Mouse (Mus musculus): ENCODE results near the gene Dnah12. TPM values are rescaled to one million over a fixed set of nuclear protein-coding genes. Genes with fewer than 3 reads are reported as not detected.

Gene Dnah12
- polyA plus RNA-seq, 1 experiment from 2014 or later, result 0.26 TPM

- no peak for ATAC-seq (replicated peaks; ENCODE audit: low FRiP score, low read depth)
- Histone ChIP-seq H3K9ac (ENCODE audit: low read depth, low read length) (no peak overlapping the region), H3K4me1 (replicated peaks; ENCODE audit: insufficient read depth, low read length) (no peaks in the 10 kb centered on the region), H3K36me3 (ENCODE audit: insufficient read depth, low read length) (no peaks in the 10 kb centered on the region), H3K27me3 (ENCODE audit: insufficient read depth, low read length) (no peaks in the 10 kb centered on the region), H3K4me3 (replicated peaks; ENCODE audit: low read depth, low read length) (no peak overlapping the region), H3K4me2 (ENCODE audit: low read length) (no peak overlapping the region), H3K27ac (no peak overlapping the region), H3K9me3 (replicated peaks; ENCODE audit: low read length) (no peaks in the 10 kb centered on the region)
- WGBS, result 72% methylated on average over 4 of the region's 4 CpGs
- TF ChIP-seq CTCF (IDR thresholded peaks at IDR 0.05; ENCODE audit: low read depth), result no peak
- no peak for DNase-seq (ENCODE audit: low spot score)
Measured at GRCm38 (mm10) chr14:26816785-26817184, 123.7 kb downstream of the Dnah12 start.

GRCm38 (mm10) chr14:26826020-26826419, 132.9 kb downstream of the Dnah12 start:
- no peak overlapping the region for H3K27ac ChIP-seq
- H3K4me2 ChIP-seq (ENCODE audit: low read length), result no peak overlapping the region
- DNase-seq (ENCODE audit: low spot score), result no peak
- H3K9ac ChIP-seq (ENCODE audit: low read depth, low read length), result no peak overlapping the region
- no peaks in the 10 kb centered on the region for H3K27me3 ChIP-seq (ENCODE audit: insufficient read depth, low read length)
- 74% methylated on average over 2 of the region's 2 CpGs for WGBS
- no peak for ATAC-seq (replicated peaks; ENCODE audit: low FRiP score, low read depth)
- TF ChIP-seq CTCF (IDR thresholded peaks at IDR 0.05; ENCODE audit: low read depth), result no peak
- no peaks in the 10 kb centered on the region for H3K9me3 ChIP-seq (replicated peaks; ENCODE audit: low read length)
- H3K36me3 ChIP-seq (ENCODE audit: insufficient read depth, low read length), result no peaks in the 10 kb centered on the region
- H3K4me3 ChIP-seq (replicated peaks; ENCODE audit: low read depth, low read length), result no peak overlapping the region
- H3K4me1 ChIP-seq (replicated peaks; ENCODE audit: insufficient read depth, low read length), result no peaks in the 10 kb centered on the region

GRCm38 (mm10) chr14:26853053-26853452, 160.0 kb downstream of the Dnah12 start:
- Histone ChIP-seq H3K27ac (no peak overlapping the region), H3K4me3 (replicated peaks; ENCODE audit: low read depth, low read length) (no peak overlapping the region), H3K9me3 (replicated peaks; ENCODE audit: low read length) (no peaks in the 10 kb centered on the region), H3K4me1 (replicated peaks; ENCODE audit: insufficient read depth, low read length) (no peaks in the 10 kb centered on the region), H3K27me3 (ENCODE audit: insufficient read depth, low read length) (no peaks in the 10 kb centered on the region), H3K4me2 (ENCODE audit: low read length) (no peak overlapping the region), H3K36me3 (ENCODE audit: insufficient read depth, low read length) (no peaks in the 10 kb centered on the region), H3K9ac (ENCODE audit: low read depth, low read length) (no peak overlapping the region)
- ATAC-seq (replicated peaks; ENCODE audit: low FRiP score, low read depth) (no peak), DNase-seq (ENCODE audit: low spot score) (no peak)
- WGBS, result 71% methylated on average over 8 of the region's 8 CpGs
- TF ChIP-seq CTCF (IDR thresholded peaks at IDR 0.05; ENCODE audit: low read depth), result no peak

GRCm38 (mm10) chr14:26854066-26854465, 161.0 kb downstream of the Dnah12 start:
- no peak overlapping the region for H3K4me3 ChIP-seq (replicated peaks; ENCODE audit: low read depth, low read length)
- DNase-seq (ENCODE audit: low spot score) (no peak), ATAC-seq (replicated peaks; ENCODE audit: low FRiP score, low read depth) (no peak)
- no peak overlapping the region for H3K9ac ChIP-seq (ENCODE audit: low read depth, low read length)
- no peaks in the 10 kb centered on the region for H3K4me1 ChIP-seq (replicated peaks; ENCODE audit: insufficient read depth, low read length)
- no peak overlapping the region for H3K4me2 ChIP-seq (ENCODE audit: low read length)
- H3K27ac ChIP-seq, result no peak overlapping the region
- 51% methylated on average over 2 of the region's 2 CpGs for WGBS
- no peaks in the 10 kb centered on the region for H3K36me3 ChIP-seq (ENCODE audit: insufficient read depth, low read length)
- H3K9me3 ChIP-seq (replicated peaks; ENCODE audit: low read length), result no peaks in the 10 kb centered on the region
- no peaks in the 10 kb centered on the region for H3K27me3 ChIP-seq (ENCODE audit: insufficient read depth, low read length)
- no peak for TF ChIP-seq CTCF (IDR thresholded peaks at IDR 0.05; ENCODE audit: low read depth)

GRCm38 (mm10) chr14:26858364-26858763, 165.3 kb downstream of the Dnah12 start:
- no peak overlapping the region for H3K4me3 ChIP-seq (replicated peaks; ENCODE audit: low read depth, low read length)
- no peak overlapping the region for H3K9ac ChIP-seq (ENCODE audit: low read depth, low read length)
- ATAC-seq (replicated peaks; ENCODE audit: low FRiP score, low read depth) (no peak), DNase-seq (ENCODE audit: low spot score) (peak; percentile 30)
- H3K4me2 ChIP-seq (ENCODE audit: low read length), result no peak overlapping the region
- no peaks in the 10 kb centered on the region for H3K27me3 ChIP-seq (ENCODE audit: insufficient read depth, low read length)
- no peaks in the 10 kb centered on the region for H3K36me3 ChIP-seq (ENCODE audit: insufficient read depth, low read length)
- H3K4me1 ChIP-seq (replicated peaks; ENCODE audit: insufficient read depth, low read length), result no peaks in the 10 kb centered on the region
- no peaks in the 10 kb centered on the region for H3K9me3 ChIP-seq (replicated peaks; ENCODE audit: low read length)
- no peak for TF ChIP-seq CTCF (IDR thresholded peaks at IDR 0.05; ENCODE audit: low read depth)
- no peak overlapping the region for H3K27ac ChIP-seq
- 57% methylated on average over 2 of the region's 2 CpGs for WGBS

GRCm38 (mm10) chr14:26859024-26859423, 165.9 kb downstream of the Dnah12 start:
- H3K9ac ChIP-seq (ENCODE audit: low read depth, low read length), result no peak overlapping the region
- H3K4me1 ChIP-seq (replicated peaks; ENCODE audit: insufficient read depth, low read length), result no peaks in the 10 kb centered on the region
- H3K36me3 ChIP-seq (ENCODE audit: insufficient read depth, low read length), result no peaks in the 10 kb centered on the region
- H3K27ac ChIP-seq, result no peak overlapping the region
- no peaks in the 10 kb centered on the region for H3K27me3 ChIP-seq (ENCODE audit: insufficient read depth, low read length)
- no peak overlapping the region for H3K4me2 ChIP-seq (ENCODE audit: low read length)
- no peak overlapping the region for H3K4me3 ChIP-seq (replicated peaks; ENCODE audit: low read depth, low read length)
- no peak for TF ChIP-seq CTCF (IDR thresholded peaks at IDR 0.05; ENCODE audit: low read depth)
- DNase-seq (ENCODE audit: low spot score), result no peak
- 73% methylated on average over 3 of the region's 3 CpGs for WGBS
- ATAC-seq (replicated peaks; ENCODE audit: low FRiP score, low read depth), result no peak
- no peaks in the 10 kb centered on the region for H3K9me3 ChIP-seq (replicated peaks; ENCODE audit: low read length)

- Histone ChIP-seq H3K4me3 (replicated peaks; ENCODE audit: low read depth, low read length) (no peak overlapping the region), H3K36me3 (ENCODE audit: insufficient read depth, low read length) (no peaks in the 10 kb centered on the region), H3K4me1 (replicated peaks; ENCODE audit: insufficient read depth, low read length) (no peaks in the 10 kb centered on the region), H3K9me3 (replicated peaks; ENCODE audit: low read length) (no peaks in the 10 kb centered on the region), H3K9ac (ENCODE audit: low read depth, low read length) (no peak overlapping the region), H3K27me3 (ENCODE audit: insufficient read depth, low read length) (no peaks in the 10 kb centered on the region), H3K27ac (no peak overlapping the region), H3K4me2 (ENCODE audit: low read length) (no peak overlapping the region)
- 76% methylated on average over 9 of the region's 9 CpGs for WGBS
- TF ChIP-seq CTCF (IDR thresholded peaks at IDR 0.05; ENCODE audit: low read depth), result peak; percentile 31; the same call in 1 of the 2 replicates
- no peak for DNase-seq (ENCODE audit: low spot score)
- no peak for ATAC-seq (replicated peaks; ENCODE audit: low FRiP score, low read depth)
Measured at GRCm38 (mm10) chr14:26867356-26867755, 174.3 kb downstream of the Dnah12 start.

Data from kidney, postnatal 0 days (tissue).